Mouse (Mus musculus): ENCODE measurements around the gene Serpinf2.

- no peak for TF ChIP-seq CTCF (IDR thresholded peaks at IDR 0.05; ENCODE audit: insufficient read depth, low read length)
- no peak for TF ChIP-seq POLR2A (IDR thresholded peaks at IDR 0.05; ENCODE audit: borderline replicate concordance, extremely low read depth, low read depth, low read length)
Observed at GRCm38 (mm10) chr11:75472469-75473081, 33.2 kb upstream of the Serpinf2 start.
